Mouse (Mus musculus) embryonic facial prominence, embryonic 11.5 days (tissue): ENCODE results near the gene Vkorc1. TPM values are rescaled to one million over a fixed set of nuclear protein-coding genes. Genes with fewer than 3 reads are reported as not detected.

Experiments
- ATAC-seq: fragments of 200-750 bp; cut with Nextera tagmentation; replicated peaks from 2 replicates; pipeline ENCODE4 v1.8.0; 2017; ENCODE audit warnings: low read depth; ENCODE audit not compliant: insufficient number of reproducible peaks, low FRiP score, low TSS enrichment
- DNase-seq: peaks from one replicate; pipeline ENCODE4 v3.0.0-alpha.2; 2015; ENCODE audit warnings: low spot score
- H3K27ac ChIP-seq: fragments of 300-500 bp; sonication (generic); replicated peaks from 2 replicates; pipeline ENCODE4 v1.5.1; 2014; ENCODE audit warnings: mild to moderate bottlenecking, low read depth, low read length, control low read depth
- H3K27me3 ChIP-seq: fragments of 300-500 bp; sonication (generic); 2 replicates; pipeline ENCODE4 v1.6.1; 2014; ENCODE audit warnings: mild to moderate bottlenecking, low read length, moderate library complexity, mixed read lengths; ENCODE audit not compliant: control insufficient read depth, insufficient read depth
- H3K36me3 ChIP-seq: fragments of 300-500 bp; sonication (generic); replicated peaks from 2 replicates; pipeline ENCODE4 v1.6.1; 2014; ENCODE audit warnings: low read depth, mild to moderate bottlenecking, low read length, moderate library complexity, mixed read lengths; ENCODE audit not compliant: control insufficient read depth, insufficient read depth
- H3K4me1 ChIP-seq: fragments of 300-500 bp; sonication (generic); 2 replicates; pipeline ENCODE4 v1.6.1; 2014; ENCODE audit warnings: low read length, mixed read lengths; ENCODE audit not compliant: control insufficient read depth, insufficient read depth
- H3K4me2 ChIP-seq: fragments of 300-500 bp; sonication (generic); 2 replicates; pipeline ENCODE4 v1.6.1; 2014; ENCODE audit warnings: low read depth, mild to moderate bottlenecking, control low read depth, low read length, moderate library complexity
- H3K4me3 ChIP-seq: fragments of 300-500 bp; sonication (generic); 2 replicates; pipeline ENCODE4 v1.5.1; 2014; ENCODE audit warnings: low read depth, low read length, control low read depth
- H3K9ac ChIP-seq: fragments of 300-500 bp; sonication (generic); replicated peaks from 2 replicates; pipeline ENCODE4 v1.6.1; 2014; ENCODE audit warnings: mild to moderate bottlenecking, control low read depth, low read length
- H3K9me3 ChIP-seq: fragments of 300-500 bp; sonication (generic); replicated peaks from 2 replicates; pipeline ENCODE4 v1.6.1; 2016; ENCODE audit warnings: mild to moderate bottlenecking, low read length, inconsistent platforms, mixed read lengths; ENCODE audit not compliant: control insufficient read depth
- WGBS: fragments of 180-500 bp; shearing (Covaris S2); extraction: QIAGEN DNeasy Blood & Tissue Kit; methylation state at CpG from one replicate; pipeline ENCODE4 v1.1.7; 2014; 5-methylcytosine and 5-hydroxymethylcytosine counted together
- polyA plus RNA-seq: library from polyadenylated mRNA; unstranded; fragments of >200 nt; fragmentation: Nextera tagmentation; extraction: Ambion mirVana; gene quantifications from 2 replicates; pipeline ENCODE4 v1.2.1, GENCODE M21; 2014

The Vkorc1 gene
- polyA plus RNA-seq, 1 experiment from 2014 or later = 64.5 TPM

GRCm38 (mm10) chr7:127887191-127887590 lies 8.2 kb downstream of the Vkorc1 start:
- Histone ChIP-seq H3K9ac (no peak overlapping the region), H3K4me3 (no peak overlapping the region), H3K4me2 (no peak overlapping the region), H3K36me3 (peaks cover 19% of the 10 kb centered on the region), H3K27me3 (no peaks in the 10 kb centered on the region), H3K4me1 (no peaks in the 10 kb centered on the region), H3K9me3 (no peaks in the 10 kb centered on the region), H3K27ac (no peak overlapping the region)
- no peak for DNase-seq
- 83% methylated on average over 8 of the region's 8 CpGs for WGBS
- no peak for ATAC-seq

- no peaks in the 10 kb centered on the region for H3K27me3 ChIP-seq
- H3K9me3 ChIP-seq = no peaks in the 10 kb centered on the region
- no peak overlapping the region for H3K27ac ChIP-seq
- ATAC-seq = no peak
- no peaks in the 10 kb centered on the region for H3K4me1 ChIP-seq
- DNase-seq = no peak
- H3K4me3 ChIP-seq = no peak overlapping the region
- WGBS = 91% methylated on average over 6 of the region's 6 CpGs
- H3K4me2 ChIP-seq = no peak overlapping the region
- peaks cover 25% of the 10 kb centered on the region for H3K36me3 ChIP-seq
- no peak overlapping the region for H3K9ac ChIP-seq
Observed at GRCm38 (mm10) chr7:127886551-127886950, 8.9 kb downstream of the Vkorc1 start.

- no peak overlapping the region for H3K9ac ChIP-seq
- 64% methylated on average over 6 of the region's 6 CpGs for WGBS
- H3K4me1 ChIP-seq = no peaks in the 10 kb centered on the region
- H3K36me3 ChIP-seq = peaks cover 31% of the 10 kb centered on the region
- H3K27ac ChIP-seq = no peak overlapping the region
- DNase-seq (no peak), ATAC-seq (no peak)
- H3K4me3 ChIP-seq = no peak overlapping the region
- H3K27me3 ChIP-seq = no peaks in the 10 kb centered on the region
- H3K9me3 ChIP-seq = no peaks in the 10 kb centered on the region
- no peak overlapping the region for H3K4me2 ChIP-seq
Observed at GRCm38 (mm10) chr7:127885951-127886350, 9.5 kb downstream of the Vkorc1 start.

DNA sequence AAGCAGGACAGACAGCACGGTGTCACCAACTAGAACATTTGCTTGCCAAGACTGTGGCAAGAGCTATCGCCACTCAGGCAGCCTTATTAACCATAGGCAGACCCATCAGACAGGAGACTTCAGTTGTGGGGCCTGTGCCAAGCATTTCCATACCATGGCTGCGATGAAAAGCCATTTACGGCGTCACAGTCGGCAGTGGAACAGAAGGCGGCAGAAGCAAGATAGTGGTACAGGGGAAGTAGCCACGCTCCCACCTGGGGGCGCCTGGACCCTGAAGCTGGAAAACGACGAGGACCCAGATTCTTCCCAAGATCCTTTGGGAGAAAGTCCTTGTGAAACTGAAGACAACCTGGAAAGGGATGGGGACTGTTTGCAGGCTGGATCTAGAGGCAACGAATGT lies 15.0 kb downstream of the Vkorc1 start:
- H3K4me2 ChIP-seq = no peak overlapping the region
- DNase-seq (no peak), ATAC-seq (no peak)
- H3K27me3 ChIP-seq = no peaks in the 10 kb centered on the region
- no peak overlapping the region for H3K9ac ChIP-seq
- no peaks in the 10 kb centered on the region for H3K9me3 ChIP-seq
- H3K36me3 ChIP-seq = peaks cover 44% of the 10 kb centered on the region
- 83% methylated on average over 12 of the region's 12 CpGs for WGBS
- H3K4me3 ChIP-seq = no peak overlapping the region
- no peaks in the 10 kb centered on the region for H3K4me1 ChIP-seq
- no peak overlapping the region for H3K27ac ChIP-seq

- DNase-seq = no peak
- 98% methylated on average over 9 of the region's 9 CpGs for WGBS
- Histone ChIP-seq H3K27ac (no peak overlapping the region), H3K4me1 (no peaks in the 10 kb centered on the region), H3K36me3 (peaks cover 41% of the 10 kb centered on the region), H3K9me3 (no peaks in the 10 kb centered on the region), H3K4me2 (no peak overlapping the region), H3K27me3 (no peaks in the 10 kb centered on the region), H3K4me3 (no peak overlapping the region), H3K9ac (no peak overlapping the region)
- no peak for ATAC-seq
Observed at GRCm38 (mm10) chr7:127879301-127879700, 16.1 kb downstream of the Vkorc1 start.

GRCm38 (mm10) chr7:127876467-127877348 lies 18.7 kb downstream of the Vkorc1 start, which contains the start of gene Zfp668:
Gene Zfp668, minus strand, starts transcription at chr7:127876828.
- H3K27ac ChIP-seq = peak within 1 kb of the TSS; percentile 96
- peaks cover 28% of the 10 kb centered on the region for H3K36me3 ChIP-seq
- peak within 1 kb of the TSS; percentile 99 for H3K9ac ChIP-seq
- peak within 1 kb of the TSS; percentile 93 for H3K4me3 ChIP-seq
- H3K4me2 ChIP-seq = peak within 1 kb of the TSS; percentile 70
- ATAC-seq (peak; percentile 53), DNase-seq (peak; percentile 97)
- H3K9me3 ChIP-seq = no peaks in the 10 kb centered on the region
- under 1% methylated on average over 60 of the region's 60 CpGs for WGBS
- H3K4me1 ChIP-seq = no peaks in the 10 kb centered on the region
- H3K27me3 ChIP-seq = no peaks in the 10 kb centered on the region

DNA sequence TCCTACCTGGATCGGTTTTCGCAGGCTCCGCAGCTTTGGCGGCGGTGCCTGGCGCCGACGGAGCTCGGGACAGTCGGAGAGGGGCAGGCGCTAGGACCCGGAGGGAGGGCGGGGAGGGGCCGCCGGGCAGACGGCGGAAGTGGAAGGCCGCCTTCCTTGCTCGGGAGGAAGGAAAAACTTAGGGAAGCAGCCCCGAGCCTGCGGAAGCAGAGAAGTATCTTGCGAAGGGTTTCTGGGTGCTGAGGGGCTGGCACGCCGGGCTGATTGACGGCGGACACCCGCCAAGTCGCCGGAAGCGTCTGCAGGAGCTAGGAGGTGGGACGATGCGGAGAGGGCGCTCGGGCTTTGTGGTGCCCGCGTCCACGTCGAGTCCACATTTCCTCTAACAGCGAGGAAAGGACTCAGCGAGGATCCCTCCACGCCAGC lies 19.4 kb downstream of the Vkorc1 start, which contains the start of gene Zfp646:
Gene Zfp646 (plus strand): TSS at position 181 of the 426 bp plus-strand sequence.
- Histone ChIP-seq H3K4me3 (peak within 1 kb of the TSS; percentile 93), H3K36me3 (peaks cover 22% of the 10 kb centered on the region), H3K9ac (peak within 1 kb of the TSS; percentile 99), H3K4me2 (peak within 1 kb of the TSS; percentile 70), H3K9me3 (no peaks in the 10 kb centered on the region), H3K4me1 (no peaks in the 10 kb centered on the region), H3K27me3 (no peaks in the 10 kb centered on the region), H3K27ac (peak within 1 kb of the TSS; percentile 96)
- 0% methylated on average over 41 of the region's 41 CpGs for WGBS
- DNase-seq (peak; percentile 92), ATAC-seq (peak; percentile 87)

- WGBS = 0% methylated on average over 43 of the region's 43 CpGs
- ATAC-seq (peak; percentile 96), DNase-seq (peak; percentile 99)
- Histone ChIP-seq H3K36me3 (peaks cover 19% of the 10 kb centered on the region), H3K9me3 (no peaks in the 10 kb centered on the region), H3K27me3 (no peaks in the 10 kb centered on the region), H3K4me3 (peak overlapping the region; percentile 93), H3K4me1 (no peaks in the 10 kb centered on the region), H3K4me2 (peak overlapping the region; percentile 70), H3K9ac (peak overlapping the region; percentile 99), H3K27ac (peak overlapping the region; percentile 96)
Observed at GRCm38 (mm10) chr7:127875627-127876001, 19.8 kb downstream of the Vkorc1 start.
